Mouse (Mus musculus) megakaryocyte, embryonic 14.5 days (primary cell): Measurements from ENCODE around the gene Polr2b.

Source experiments
- FLI1 ChIP-seq: IDR thresholded peaks from 2 replicates; pipeline ENCODE4 v1.6.1; 2012; ENCODE audit warnings: low read length, inconsistent platforms, mixed read lengths
- GATA1 ChIP-seq: IDR thresholded peaks from 3 replicates; pipeline ENCODE4 v1.6.1; 2012; ENCODE audit warnings: mixed read lengths, low read length, inconsistent platforms, borderline replicate concordance

- TF ChIP-seq GATA1 (no peak), FLI1 (no peak)
Observed at GRCm38 (mm10) chr5:77354361-77354787, 44.4 kb downstream of the Polr2b start.
